Mouse (Mus musculus): ENCODE results near the gene Zfp385b. TPM values are rescaled to one million over a fixed set of nuclear protein-coding genes. Genes with fewer than 3 reads are reported as not detected.

The Zfp385b gene
- 10 to 100 TPM; 46.0 to 52.8 (median 49.5) TPM for total RNA-seq (2022)

DNA sequence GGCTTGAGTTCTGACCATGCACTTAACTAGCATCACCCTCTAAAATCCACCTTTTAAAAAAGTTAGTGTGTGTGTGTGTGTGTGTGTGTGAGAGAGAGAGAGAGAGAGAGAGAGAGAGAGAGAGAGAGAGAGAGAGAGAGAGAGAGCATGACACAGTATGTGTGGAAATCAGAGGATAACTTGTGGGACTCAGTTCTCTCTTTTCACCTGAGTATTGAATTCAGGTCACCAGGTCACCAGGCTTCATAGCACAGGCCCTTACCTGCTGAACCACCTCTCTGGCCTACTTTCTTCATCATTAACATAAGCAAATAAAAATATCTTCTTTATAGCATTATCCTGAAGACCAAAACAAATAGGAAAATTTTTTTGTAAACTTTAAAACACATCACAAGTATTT lies at the start of gene Zfp385b:
Zfp385b (minus strand) TSS at position 101 of the 400 bp plus-strand sequence.
- DNase-seq (ENCODE audit: low spot score in 2 of 2), result no peak

- DNase-seq (ENCODE audit: low spot score in 2 of 2), result no peak
Observed at GRCm38 (mm10) chr2:77863934-77864333, 44.5 kb upstream of the Zfp385b start.

DNA sequence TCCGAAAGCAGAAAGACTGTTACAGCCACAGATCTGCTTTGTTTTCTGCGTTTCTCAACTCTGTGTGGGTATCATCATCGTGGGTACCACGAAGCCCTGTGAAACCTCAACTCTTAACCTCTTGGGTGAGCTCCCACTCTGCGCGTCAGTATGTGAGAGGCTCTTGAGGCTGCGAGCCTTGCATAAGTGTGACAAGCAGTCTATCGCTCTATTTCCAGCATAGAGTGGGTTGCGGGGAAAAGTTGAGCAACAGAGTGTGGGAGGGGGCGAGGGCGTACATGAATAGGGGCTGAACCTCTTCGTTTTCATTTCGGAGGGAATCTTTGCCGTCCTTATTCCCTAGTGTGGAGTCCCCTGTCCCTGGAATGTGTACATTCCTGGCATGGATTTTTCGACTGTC lies 44.1 kb upstream of the Zfp385b start:
- DNase-seq (ENCODE audit: low spot score in 2 of 2), result peak; percentile 23 to 25

- DNase-seq (ENCODE audit: low spot score in 2 of 2), result peak; percentile 35 to 47
Observed at GRCm38 (mm10) chr2:77841464-77841863, 22.0 kb upstream of the Zfp385b start.

DNA sequence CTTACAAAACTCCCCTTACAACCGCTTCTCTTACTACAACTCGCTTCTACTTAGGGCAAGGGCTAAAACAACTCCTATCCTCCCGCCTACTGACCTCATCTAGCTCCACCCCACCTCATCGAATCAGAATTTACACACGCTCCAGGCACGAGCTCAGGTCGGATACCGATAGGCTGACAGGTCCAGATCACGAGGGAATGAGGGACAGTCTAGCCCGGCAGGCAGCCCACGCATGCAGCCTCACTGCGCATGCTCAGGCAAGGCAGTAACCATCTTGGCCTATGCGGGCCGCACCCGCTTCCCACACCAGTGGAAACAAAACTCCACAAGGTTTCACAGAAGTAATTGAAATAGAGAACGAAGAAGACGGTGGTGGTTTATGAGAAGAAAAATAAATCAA lies 20.1 kb upstream of the Zfp385b start:
- DNase-seq (ENCODE audit: low spot score in 2 of 2), result no peak

DNA sequence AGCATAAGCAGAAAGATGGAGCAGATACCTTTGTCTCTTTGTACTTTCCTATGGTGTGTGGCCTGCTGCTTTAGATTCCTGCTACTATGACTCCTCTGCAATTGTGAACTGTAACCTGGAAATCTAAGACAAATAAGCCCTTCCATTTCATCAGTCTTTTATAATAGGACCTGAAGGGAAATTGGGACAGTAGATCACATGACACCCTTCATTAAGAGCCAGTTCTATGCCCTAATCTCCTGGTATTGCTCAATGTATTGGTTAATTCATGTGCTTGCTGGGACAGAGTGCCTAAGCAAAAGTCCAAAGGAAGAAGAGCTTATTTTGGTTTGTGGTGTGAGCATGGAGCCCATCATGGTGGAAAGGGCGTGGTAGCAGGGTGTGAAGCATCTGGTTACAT lies 19.2 kb upstream of the Zfp385b start:
- no peak for DNase-seq (ENCODE audit: low spot score in 2 of 2)

DNA sequence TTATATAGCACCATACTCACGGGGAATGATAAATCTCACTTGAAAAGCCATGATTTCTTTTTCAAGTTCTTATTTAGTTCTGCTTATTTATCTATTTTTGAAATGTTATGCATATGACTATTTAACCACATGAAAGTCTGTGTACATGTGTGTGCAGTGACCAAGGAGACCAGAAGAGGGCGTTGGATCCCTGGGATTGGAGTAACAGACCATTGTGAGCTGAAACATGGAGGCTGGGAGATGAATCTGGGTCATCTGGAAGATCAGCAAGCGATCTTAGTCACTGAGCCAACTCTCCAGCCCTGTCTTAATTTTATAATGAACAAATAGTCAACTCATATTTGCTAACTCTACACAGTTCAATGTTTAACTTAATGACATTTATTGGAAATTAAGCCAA lies 16.3 kb upstream of the Zfp385b start:
- DNase-seq (ENCODE audit: low spot score in 2 of 2), result no peak

DNA sequence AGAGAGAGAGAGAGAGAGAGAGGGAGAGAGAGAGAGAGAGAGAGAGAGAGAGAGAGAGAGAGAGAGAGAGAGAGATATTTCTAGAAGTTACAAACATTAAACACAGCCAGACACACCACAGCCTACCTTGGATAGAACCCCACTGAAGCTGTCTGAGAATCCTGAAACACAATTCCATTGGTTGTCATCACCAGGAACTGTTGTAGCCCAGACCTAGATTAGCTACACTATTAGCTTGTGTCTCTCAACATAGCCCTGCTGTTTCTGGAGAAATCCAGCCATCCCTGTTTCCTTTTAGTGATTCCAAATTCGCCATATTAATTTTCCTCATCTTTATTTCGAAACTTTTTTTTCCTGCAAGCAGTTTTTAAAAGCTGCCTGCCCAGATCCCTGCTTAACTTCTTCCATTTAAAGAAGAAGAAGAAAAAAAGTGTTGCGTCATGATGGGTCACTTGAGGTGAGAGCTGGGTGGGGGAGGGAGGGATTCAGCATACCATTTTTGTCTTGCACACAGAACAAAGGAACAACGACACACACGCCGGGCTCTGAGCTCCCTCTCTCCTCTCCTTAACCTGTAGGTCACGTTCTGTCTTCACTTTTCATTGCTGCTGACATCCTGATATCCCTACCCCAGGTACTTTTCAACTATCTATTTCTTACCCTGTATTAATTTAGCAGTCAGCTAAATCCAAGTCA lies 6.8 kb upstream of the Zfp385b start:
- DNase-seq (ENCODE audit: low spot score in 2 of 2), result no peak

DNA sequence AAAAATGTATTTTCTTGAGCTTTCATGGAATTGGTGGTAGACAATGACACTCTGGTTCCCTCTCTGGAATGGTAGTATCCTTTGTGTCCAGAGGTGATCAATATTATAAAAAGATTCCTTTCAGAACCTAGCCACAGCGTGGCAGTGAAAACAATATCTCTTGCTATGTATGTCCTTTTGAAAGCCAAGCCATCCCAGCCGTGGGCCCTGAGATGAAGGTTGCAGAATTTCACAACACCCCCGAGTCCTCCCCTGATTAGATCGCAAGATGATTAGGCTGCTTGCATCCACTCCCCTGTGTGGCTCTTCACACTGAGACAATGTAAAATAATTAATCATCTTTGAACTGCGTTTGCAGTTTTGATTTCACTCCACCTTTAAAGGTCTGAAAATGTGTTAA lies 3.6 kb upstream of the Zfp385b start:
- no peak for DNase-seq (ENCODE audit: low spot score in 2 of 2)

DNA sequence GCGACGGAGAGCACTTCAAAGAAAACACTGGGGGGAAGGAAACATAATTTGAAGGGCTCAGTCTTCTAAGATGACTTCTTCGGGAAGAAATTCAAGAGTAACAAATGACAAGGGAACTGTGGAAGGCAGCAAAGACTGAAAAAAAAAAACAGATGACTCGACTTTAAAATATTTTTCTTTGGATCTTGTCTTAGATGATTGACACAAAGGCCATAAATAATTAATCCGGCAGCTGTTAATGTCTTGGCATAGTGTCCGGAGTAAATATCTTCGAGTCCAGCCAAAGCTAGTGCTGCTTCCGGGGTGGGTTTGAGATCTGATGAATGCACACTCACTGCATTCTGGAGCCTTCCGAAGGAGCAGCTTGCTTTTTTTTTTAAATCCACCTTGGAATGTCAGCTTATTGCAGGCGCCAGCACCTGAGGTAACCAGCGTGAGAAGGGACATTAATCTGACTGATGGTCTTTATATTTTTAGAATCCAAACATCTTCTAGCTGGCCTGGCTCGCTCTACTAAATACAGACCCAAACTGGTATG lies 2.0 kb downstream of the Zfp385b start:
- DNase-seq (ENCODE audit: low spot score in 2 of 2), result no peak

GRCm38 (mm10) chr2:77816413-77817314 lies 2.8 kb downstream of the Zfp385b start:
- DNase-seq (ENCODE audit: low spot score in 2 of 2), result peak in 1 of 2 experiments; percentile 20

DNA sequence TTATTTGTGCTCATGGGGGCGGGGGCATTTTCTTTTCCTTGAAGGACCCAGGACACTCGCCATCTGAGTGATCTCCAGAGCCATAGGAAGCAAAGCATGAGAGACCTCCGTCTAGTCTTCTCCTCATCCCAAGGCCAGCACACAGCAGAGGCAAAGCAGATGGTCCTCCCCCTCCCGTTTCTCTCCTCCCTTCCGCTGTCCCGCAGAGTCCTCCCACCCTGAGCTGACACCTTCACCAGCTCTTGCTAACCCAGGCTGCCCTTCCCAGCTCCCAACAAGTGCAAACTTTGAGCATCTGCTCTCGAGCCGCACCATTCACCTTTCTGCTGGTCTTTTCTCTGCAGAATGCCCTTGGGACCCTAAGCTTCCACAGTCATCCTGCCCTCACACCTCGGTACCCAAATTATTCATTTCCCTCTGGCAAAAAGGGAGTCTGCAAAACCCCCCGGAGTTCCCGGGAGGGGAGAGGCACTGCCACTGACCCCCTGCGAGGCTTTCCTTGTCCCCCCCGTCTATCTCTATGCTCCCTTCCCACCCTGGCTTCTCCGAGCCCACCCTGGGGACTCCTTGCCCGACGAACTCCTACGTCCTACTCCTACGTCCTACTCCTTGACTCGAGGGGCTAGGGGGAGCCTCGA lies 3.5 kb downstream of the Zfp385b start:
- peak in 1 of 2 experiments; percentile 30 for DNase-seq (ENCODE audit: low spot score in 2 of 2)

DNA sequence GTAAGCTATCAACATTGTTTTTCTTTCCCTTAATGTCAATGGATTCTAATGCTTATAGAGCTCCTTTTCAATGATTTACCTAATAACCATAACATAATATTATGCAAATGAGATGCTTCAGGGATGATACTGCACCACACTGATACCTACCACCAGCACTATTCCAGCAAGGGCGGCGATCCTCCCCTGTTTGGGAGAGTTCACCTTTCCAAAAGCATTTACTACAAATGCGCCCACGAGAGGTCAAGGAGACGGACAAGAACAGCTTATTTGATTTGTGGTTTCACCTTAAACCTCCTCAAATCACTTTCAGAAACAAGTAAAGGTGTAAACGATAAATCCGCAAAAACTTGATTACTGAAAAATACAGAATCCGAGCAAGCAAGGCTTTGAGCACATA lies 4.5 kb downstream of the Zfp385b start:
- DNase-seq (ENCODE audit: low spot score in 2 of 2), result no peak

- DNase-seq (ENCODE audit: low spot score in 2 of 2), result no peak
Observed at GRCm38 (mm10) chr2:77813029-77813428, 6.4 kb downstream of the Zfp385b start.

DNA sequence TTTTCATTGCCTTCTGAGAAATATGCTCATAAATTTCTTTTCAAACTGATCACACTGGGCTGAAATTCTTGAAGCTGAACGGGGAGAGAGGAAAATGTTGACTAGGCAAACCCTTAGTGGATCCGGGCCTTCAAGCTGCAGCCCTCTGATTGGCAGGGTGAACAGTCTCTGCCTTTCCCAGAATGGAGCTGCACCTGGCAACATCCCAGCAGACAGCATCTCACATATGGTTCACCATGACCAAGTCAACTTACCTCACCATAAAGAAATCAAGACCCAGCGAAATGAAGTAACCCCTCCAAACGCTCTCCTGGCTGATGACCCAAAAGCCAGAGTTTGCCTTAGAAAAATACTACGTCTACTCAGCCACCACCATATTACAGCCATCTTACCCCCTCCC lies 8.7 kb downstream of the Zfp385b start:
- no peak for DNase-seq (ENCODE audit: low spot score in 2 of 2)

GRCm38 (mm10) chr2:77804781-77805180 lies 14.7 kb downstream of the Zfp385b start:
- peak; percentile 38 to 51 for DNase-seq (ENCODE audit: low spot score in 2 of 2)

DNA sequence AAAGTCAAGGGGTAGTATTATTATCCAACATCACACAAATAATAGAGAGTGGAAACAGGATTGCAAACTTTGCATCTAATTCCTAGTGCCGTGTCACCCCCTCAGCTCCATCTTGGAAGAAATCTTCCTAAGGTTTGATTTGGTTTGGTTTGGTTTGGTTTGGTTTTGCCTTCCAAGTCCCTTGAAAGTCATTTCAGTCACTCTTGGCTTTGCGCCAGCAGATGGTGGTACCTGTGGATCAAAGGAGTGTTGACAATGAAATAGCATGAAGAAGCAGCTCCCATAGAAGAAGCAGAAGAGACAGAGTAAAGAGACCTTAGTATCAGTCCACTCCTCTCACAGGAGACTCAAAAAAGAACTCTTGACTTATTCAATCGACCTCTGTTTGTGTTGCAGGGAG lies 17.1 kb downstream of the Zfp385b start:
- no peak for DNase-seq (ENCODE audit: low spot score in 2 of 2)

DNA sequence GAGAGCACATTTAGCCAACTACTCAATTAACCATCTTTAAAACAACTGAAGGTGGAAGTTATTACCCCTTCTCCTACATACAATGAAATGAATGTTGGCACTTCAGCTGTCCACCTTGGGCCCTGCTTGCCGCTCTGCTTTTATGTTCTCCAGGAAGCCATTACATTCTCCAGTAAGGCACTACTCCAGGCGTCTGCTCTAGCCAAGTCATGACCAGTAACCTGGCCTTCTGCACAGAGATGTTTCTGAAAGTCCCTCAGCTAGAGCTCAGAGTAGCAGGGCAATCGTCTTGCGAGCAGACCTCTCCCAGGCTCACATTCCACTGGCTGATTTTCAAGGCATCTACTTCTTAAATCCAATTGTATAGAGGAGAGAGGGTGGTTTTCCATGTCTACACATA lies 18.0 kb downstream of the Zfp385b start:
- DNase-seq (ENCODE audit: low spot score in 2 of 2), result no peak

- no peak for DNase-seq (ENCODE audit: low spot score in 2 of 2)
Observed at GRCm38 (mm10) chr2:77801009-77801408, 18.4 kb downstream of the Zfp385b start.

- DNase-seq (ENCODE audit: low spot score in 2 of 2), result no peak
Observed at GRCm38 (mm10) chr2:77797233-77797632, 22.2 kb downstream of the Zfp385b start.

- DNase-seq (ENCODE audit: low spot score in 2 of 2), result peak in 1 of 2 experiments; percentile 36
Observed at GRCm38 (mm10) chr2:77795859-77796552, 23.4 kb downstream of the Zfp385b start.

All from layer of hippocampus, adult 8-10 months (tissue).